Mouse (Mus musculus): Measurements from ENCODE around the gene Gspt1. TPM values are rescaled to one million over a fixed set of nuclear protein-coding genes. Genes with fewer than 3 reads are reported as not detected.

Gene Gspt1
- 88.9 TPM for total RNA-seq (2023)

DNA sequence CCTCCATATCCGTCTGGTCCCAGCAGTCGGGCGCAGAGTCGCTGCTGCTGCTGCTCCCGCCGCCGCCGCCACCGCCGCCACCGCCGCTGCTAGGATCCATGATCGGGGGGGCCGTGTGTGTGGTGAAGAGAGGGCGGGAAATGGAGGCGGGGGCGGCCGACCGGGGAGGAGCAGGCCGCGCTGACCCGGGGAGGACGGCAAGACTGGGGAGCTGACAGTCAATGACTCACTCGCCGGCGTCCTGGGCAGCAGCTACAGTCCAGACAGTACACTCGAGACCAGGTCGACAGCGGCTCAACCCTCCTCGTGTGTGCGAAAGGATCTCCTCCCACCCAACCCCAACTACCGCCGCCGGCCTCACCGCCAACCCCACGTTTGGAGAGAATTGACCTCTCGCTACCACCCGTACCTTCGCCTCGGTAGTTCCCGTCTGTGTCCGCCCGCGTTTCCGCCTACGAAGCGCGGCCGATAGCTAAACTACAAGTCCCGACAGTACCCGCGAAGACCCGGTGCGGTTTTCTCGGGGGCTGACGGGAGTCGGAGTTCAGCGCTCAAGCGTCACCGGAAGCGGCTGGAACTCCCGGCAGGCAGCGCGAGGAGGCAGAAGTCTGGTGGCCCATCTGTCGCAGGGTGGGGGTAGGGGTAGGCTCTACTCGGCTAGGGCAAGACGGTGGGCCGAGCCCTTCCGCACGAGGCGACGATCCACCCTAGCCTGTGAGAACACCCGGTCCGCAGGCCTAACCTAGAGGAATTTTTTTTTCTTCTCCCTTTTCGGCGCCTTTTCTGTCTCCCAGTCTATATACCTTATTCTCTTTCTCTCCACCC lies at the start of gene Gspt1:
TSS of gene Gspt1 (minus strand) at position 428 of the 825 bp plus-strand sequence.

GRCm38 (mm10) chr16:11202571-11203554 lies 51.3 kb downstream of the Gspt1 start, which contains the start of gene Rsl1d1:
TSS of gene Rsl1d1 (minus strand) at chr16:11203331.

DNA sequence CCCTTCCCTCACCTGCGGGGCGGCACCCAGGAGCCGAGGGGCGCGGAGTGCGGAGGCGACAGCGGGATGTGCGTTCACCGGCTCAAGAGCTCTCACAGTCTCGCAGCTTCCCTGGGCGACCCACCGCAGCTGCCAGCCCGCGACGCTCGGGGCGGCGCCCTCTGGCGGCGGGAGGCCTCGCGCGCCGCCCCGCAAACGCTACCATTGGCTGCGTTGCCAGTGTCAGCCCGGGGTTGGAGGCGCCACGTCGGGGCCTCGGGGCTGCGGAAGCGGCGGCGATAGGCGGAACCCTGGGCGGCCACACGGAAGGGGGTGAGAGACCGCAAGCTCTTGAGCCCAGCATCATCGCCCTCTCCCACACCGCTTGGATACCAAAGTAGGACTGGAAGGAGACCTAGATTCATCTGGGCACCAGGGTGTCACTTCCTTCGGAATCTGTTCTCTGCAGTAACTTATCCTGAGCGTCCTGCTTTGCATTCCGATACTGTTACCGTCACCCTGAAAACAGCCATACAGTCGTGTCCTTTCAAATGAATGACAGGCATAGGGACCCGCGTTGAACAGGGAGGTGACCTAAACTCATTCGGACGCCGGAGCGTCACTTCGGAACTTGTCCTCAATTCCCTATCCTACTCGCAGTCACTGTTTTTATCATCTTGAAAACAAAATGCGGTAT lies 77.8 kb downstream of the Gspt1 start, which contains the start of gene Zc3h7a:
TSS of gene Zc3h7a (minus strand) at position 186 of the 676 bp plus-strand sequence.

Other genes starting within 250 kb of the Gspt1 start
- 17.0 TPM for gene Snn, start 193.4 kb downstream of the Gspt1 start, total RNA-seq (2023)
- 13.4 TPM for gene Litaf, start 188.2 kb downstream of the Gspt1 start, total RNA-seq (2023)
- gene Txndc11, start 119.7 kb downstream of the Gspt1 start, total RNA-seq (2023): 51.0 TPM
- gene Zc3h7a, start 77.9 kb downstream of the Gspt1 start, total RNA-seq (2023): 316 TPM
- gene Rsl1d1, start 51.0 kb downstream of the Gspt1 start, total RNA-seq (2023): 125 TPM
- not detected for gene Tnfrsf17, start 59.5 kb upstream of the Gspt1 start, total RNA-seq (2023)
- gene Snx29, start 68.6 kb upstream of the Gspt1 start, total RNA-seq (2023): 44.5 TPM